Mouse (Mus musculus) thymus, postnatal 36 days (tissue): ENCODE results near the gene Lrrtm3.

Experiments
- DNase-seq, 2 experiments: peaks; one replicate each; pipeline ENCODE4 v3.0.0; 2022; ENCODE audit warnings: mixed read lengths in 2 of 2

Lrrtm3 gene

GRCm38 (mm10) chr10:63886449-63887088 lies 203.5 kb downstream of the Lrrtm3 start:
- no peak for DNase-seq

GRCm38 (mm10) chr10:63880462-63880903 lies 209.6 kb downstream of the Lrrtm3 start:
- no peak for DNase-seq
